Mouse (Mus musculus): ENCODE results near the gene Smarcc1.

Gene Smarcc1

DNA sequence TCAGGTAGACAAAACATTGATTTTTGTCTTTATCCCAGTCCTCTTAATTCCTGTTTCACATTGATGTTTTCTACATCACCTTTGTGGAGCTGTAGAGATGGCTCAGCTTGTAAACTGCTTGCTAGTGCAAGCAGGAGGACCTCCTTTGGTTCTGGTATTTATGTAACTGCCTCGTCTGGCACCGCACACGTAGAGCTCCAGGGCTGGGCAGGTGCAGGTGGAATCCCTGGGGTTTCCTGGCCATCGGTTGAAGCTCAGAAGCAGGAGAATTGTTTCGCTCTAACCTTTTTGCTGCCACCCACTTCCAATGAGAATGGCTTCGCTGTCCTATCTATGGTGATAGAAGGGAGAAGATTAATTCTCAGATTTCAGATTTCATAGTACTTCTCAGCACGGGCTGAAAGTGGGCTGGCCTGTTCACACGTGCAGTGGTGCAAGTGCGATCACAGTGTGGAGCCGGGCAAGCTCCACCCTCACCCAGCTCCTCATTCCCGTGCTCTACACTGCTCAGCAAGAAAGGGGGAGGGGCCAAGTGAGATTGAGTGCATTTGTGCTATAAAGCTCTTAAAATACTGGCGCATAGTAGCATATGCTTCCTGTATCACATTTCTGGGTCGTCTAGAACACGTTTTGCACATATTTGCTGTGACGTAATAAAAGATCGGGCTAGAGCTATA is 113.0 kb downstream of the Smarcc1 start:
- no peak for DNase-seq (ENCODE audit: low spot score in 2 of 2)

DNA sequence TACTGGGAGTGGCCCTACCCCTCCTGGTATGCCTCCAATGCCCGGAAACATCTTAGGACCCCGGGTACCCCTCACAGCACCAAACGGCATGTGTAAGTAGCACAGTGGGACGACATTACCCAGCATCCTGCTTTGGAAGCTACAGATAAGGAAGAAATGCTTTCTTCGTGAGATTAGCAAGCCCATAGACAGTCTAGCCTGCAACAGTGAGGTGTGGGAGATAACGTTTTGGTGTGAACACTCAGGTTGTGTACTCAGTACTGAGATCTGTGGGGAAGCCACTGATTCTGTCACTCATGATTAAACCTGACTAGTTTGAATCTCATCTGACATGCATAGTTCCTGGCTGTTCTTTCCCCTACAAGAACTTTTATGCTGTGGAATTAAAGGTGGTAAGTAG is 117.5 kb downstream of the Smarcc1 start:
- no peak for DNase-seq (ENCODE audit: low spot score in 2 of 2)

DNA sequence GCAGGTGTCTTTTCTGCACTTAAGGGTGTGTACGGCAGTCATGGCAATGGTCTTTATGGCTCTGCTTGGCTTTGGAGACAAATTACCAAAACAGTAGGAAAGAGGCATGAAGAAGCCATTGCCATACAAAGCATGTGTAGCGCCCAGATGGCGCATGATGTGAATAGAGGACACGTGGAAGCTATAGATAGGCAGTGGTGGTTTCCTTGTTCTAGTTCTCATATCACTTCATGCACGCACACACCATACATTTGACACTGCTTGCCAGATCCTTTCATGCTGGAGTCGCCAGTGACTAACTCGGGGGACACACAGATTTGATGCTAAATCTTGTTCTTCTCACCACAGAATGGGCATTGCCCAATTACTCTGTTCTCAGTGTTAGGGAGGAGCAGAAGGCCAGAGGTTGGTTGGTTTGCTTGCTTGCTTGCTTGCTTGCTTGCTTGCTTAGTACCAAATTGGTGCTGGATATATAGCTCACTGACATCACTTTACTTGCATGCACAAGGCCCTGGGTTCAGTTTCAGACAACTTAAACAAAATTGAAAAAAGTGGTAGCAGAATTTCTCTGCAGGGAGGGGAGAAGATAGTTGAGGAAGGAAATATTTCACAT is 125.8 kb downstream of the Smarcc1 start, which contains the start of gene Cspg5:
Gene Cspg5, plus strand, starts transcription at position 563 of the 613 bp plus-strand sequence.
- no peak for DNase-seq (ENCODE audit: low spot score in 2 of 2)

DNA sequence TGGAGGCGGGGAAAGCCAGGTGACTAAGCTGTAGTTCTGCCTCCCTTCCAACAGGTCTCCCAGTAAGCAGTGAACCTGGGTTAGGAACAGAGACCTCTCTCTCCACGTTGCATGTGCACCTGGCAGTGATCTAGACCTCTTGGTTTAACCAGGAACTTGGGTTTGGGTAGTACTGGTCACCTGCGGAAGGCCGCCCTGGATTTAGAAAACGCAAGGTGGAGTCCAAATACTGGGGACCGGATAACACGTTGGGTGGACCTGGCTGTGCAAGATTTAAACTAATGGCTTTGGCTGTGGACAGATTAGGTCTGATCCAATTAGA is 127.0 kb downstream of the Smarcc1 start:
- no peak for DNase-seq (ENCODE audit: low spot score in 2 of 2)

DNA sequence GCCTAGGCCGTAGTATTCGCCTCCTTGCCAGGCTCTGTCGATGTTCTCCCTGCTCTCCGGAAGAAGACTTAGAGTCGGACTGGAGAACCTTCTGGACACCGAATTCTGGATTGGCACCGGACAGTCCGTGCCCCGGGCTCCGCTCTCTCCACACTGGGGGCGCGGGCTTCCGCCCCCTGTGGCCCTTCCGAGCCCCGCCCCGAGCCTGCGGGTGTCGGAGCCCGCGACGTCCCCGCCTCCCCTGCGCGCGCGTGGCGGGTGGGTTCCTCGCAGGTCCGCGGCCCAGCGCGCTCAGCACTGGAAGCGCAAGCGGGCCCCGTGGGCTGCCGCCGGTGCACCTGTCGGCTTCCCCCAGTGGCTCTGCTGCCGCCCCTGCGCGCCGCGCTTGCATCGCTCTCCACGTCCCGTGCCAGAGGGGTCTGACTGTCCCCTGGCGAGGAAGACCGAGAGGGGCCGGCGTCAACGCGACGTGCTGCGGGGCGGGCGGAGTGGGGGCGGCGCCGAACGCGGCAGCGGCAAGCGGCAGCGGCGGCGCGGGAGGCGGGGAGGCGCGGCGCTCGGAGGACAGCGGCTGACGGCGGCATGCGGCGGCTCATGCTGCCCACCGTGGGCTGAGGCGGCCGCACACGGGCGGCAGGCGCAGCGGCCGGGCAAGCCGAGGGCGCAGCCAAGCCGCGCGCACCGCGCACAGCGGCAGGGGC is 127.5 kb downstream of the Smarcc1 start:
- peak; percentile 75 to 76 for DNase-seq (ENCODE audit: low spot score in 2 of 2)

DNA sequence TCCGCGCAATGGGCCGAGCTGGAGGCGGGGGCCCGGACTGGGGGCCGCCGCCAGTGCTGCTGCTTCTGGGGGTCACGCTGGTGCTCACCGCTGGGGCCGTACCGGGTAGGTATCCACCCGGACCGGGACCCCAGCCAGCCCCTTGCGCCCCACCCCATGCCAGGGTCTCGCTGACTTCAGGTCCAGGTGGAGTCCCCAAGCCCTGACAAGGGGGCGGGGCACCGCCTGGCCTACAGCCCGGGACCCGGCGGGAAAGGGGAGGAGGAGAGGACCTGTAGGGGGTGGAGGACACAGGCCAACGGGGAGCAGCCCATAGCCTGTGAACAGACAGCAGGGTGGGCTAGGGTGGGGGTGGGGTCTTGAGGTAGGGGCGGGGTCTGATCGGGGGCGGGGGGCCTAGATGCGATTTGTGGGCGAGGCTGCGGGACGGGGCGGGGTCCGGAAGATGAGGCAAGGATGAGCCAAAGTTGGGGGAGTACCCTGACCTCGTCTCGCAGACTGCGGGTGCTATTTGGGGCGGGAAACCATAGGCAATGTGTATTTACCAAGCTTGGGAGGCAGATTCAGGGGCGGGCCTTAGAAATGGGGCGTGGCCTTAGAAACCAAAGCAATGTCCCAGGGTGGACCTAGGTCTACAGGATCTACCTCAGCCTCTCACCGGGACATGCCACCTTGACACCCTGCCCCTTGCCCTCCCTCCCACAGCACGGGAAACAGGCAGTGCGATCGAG is 128.2 kb downstream of the Smarcc1 start:
- peak; percentile 59 to 74 for DNase-seq (ENCODE audit: low spot score in 2 of 2)

DNA sequence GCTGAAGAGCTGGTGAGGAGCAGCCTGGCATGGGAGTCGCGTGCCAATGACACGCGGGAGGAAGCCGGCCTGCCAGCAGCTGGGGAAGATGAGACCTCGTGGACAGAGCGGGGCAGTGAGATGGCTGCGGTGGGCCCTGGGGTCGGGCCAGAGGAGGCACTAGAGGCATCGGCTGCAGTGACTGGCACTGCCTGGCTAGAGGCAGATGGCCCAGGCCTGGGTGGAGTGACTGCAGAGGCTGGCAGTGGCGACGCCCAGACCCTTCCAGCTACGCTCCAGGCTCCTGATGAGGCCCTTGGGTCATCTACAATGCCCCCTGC is 128.8 kb downstream of the Smarcc1 start:
- no peak for DNase-seq (ENCODE audit: low spot score in 2 of 2)

DNA sequence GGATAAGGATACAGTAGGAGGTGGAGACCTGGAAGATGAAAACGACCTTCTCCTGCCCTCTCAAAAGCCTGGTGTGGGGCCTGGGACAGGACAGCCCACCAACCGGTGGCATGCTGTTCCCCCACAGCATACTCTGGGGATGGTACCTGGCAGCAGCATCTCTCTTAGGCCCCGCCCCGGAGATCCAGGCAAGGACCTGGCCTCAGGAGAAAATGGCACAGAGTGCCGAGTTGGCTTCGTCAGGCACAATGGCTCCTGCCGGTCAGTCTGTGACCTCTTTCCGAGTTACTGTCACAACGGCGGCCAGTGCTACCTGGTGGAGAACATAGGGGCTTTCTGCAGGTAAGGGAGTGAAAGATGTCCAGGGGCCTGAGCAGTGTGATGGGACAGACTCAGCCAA is 129.5 kb downstream of the Smarcc1 start:
- no peak for DNase-seq (ENCODE audit: low spot score in 2 of 2)

DNA sequence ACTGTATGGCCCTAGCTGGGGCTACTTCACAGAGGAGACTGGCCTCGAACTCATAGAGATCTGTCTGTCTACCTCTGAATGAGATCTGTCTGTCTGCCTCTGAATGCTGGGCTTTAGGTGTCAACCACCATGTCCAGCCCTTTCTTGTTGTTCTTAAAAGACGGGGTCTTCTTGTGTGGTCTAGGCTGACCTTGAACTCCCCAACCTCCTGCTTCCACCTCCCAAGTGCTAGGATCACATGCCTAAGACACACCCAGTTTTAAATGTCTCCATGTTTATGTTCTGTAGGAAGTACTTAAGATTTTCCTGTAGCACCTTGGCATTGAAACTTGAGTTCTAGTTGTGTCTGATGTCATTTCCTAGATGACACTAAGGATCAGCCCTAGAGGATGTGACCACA is 131.4 kb downstream of the Smarcc1 start:
- DNase-seq (ENCODE audit: low spot score in 2 of 2) = no peak

DNA sequence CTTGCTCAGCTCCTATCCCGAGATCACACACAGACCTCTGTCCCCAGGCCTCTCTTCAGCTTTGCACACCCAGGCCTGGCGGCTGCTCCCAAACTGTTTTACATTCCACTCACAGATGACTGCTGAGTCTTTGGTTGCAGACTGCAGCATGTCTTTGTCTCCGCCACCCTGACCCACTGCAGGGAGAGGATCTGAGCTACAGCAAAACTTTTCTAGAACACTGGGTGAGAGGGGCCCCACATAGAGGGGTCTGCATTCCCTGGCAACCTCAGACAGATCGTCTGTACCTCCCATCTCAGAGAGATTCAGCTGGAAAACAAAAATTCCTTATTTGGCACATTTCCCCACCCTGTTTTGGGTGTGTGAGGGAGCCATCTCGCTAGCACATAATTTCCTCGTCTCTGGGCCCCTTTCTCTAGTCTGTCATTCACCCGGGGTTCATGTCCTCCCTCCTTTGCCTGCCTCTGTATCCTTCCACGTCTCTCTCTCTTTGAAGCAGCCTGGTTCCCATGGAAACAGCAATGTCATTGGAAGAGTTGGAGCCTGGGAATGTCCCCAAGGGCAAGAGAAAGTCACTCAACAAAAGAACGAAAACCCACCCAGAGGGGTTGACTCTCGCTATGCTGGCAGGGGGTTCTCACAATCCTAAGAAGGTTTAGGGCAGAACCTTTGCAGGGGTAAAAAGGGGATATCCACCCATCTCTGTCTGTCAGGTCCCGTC is 132.5 kb downstream of the Smarcc1 start:
- DNase-seq (ENCODE audit: low spot score in 2 of 2) = peak; percentile 46 to 62

DNA sequence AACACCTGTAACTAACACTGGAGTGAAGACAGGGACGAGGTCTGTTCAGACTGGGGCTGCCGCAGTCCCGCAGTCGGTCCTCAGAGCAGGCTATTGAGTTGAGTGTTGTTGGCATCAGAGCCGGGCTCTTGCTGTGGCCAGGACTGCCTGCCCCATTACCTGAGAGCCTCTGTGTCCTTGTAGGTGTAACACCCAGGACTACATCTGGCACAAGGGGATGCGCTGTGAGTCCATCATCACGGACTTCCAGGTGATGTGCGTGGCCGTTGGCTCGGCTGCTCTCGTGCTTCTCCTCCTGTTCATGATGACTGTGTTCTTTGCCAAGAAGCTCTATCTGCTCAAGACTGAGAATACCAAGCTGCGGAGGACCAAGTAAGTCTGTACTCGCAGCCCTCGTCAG is 133.3 kb downstream of the Smarcc1 start:
- DNase-seq (ENCODE audit: low spot score in 2 of 2) = peak in 1 of 2 experiments; percentile 46

DNA sequence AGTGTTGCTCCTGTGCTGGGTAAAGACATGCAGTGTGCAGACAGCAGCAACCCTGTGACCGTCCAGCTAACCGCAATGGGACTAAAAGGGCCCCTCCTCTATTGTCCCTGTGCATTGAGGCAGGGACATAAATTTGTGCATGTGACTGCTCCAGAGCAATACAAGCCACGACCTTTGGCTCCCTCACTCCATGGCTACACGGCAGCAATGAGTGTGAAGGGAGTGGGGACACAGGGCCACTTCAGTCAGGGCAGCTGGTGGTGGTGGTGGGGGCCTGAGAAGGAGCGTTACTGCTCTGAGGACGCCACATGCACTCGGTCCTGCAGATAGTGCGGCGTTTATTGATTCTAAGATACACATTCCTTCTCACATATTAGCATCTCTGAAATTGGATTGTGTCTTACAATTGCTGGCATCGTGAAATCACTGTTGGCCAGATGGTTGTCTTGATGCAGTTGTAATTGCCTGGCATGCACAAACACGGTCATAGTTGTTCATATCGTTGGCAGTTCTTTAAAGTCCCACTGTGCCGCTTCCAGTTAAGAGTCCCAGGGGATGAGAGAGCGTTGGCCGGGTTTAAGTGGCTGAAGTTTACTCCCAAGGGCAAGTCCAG is 138.0 kb downstream of the Smarcc1 start:
- no peak for DNase-seq (ENCODE audit: low spot score in 2 of 2)

DNA sequence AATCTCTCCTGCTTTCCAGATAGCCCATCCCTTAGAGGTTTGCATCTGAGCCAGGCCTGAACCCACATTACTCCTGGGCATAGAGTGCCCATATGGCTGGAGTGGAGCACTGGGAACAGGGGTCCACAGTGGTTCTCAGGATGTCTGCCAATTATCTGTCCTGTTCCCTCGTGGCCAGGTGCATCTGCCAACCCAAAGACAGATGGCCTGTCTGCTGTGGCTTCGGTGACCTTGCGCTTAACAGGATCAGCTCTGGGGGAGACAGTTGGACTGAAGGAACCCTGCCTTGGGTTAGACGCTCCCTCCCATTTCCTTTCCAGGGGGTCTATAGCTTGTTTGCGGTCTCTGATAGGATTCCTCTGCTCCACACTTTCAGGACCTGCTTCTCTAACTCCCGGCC is 141.1 kb downstream of the Smarcc1 start:
- DNase-seq (ENCODE audit: low spot score in 2 of 2) = no peak

DNA sequence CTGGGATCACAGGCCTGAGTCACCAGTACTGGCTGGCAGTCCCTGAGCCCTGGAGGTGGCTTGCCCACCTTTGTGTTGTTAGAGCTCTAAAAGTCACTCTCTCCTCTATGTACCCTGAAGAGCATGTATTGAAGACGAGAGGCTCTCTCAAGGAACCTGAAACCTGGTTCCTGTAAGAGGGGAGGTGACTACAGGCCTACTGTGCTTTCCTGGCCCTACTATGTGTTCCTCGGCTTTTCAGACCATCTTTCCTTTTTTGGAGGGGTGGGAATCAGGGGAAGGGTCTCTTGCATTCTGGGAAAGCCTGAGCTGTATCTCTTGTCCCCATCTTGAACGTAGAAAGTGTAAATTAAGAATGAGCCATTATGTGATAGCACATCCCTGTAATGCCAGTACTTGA is 141.6 kb downstream of the Smarcc1 start:
- DNase-seq (ENCODE audit: low spot score in 2 of 2) = no peak

DNA sequence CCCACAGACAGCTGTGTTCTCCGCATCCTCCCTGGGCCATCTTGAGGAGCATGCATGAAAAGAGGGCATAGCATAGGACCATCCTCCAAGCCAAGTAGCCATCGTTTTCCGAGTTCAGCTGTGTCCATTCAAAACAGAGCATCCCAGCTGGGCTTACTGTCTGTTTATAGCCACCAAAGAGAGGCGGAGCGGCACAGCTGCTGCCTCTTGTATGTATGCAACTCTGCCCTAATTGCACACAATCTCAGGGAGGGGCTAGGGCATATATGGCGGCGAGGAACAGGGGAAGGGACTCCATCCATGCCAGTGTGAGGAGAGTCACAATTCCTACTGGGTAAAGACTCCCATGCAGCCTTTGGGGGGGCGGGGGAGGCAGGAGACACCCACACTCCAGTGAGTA is 145.7 kb downstream of the Smarcc1 start:
- DNase-seq (ENCODE audit: low spot score in 2 of 2) = no peak

DNA sequence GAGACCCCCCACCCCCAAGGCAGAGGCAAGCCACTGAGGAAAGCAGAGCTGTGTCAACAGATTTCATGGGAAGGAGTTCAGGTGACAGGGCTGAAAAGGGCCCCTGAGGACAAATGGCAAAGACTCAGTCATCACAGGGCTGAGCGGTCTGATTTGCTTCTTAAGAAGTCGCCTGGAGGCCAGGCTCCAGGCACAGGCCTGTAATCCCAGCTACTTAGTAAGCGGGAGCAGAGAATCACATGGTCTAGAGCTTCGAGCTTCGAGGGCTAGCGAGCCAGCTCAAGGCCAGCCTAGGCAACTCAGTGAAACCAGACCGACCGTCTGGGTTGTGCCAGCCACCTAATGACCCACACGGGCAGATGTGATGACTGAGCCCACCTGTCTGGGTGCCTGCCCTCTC is 147.5 kb downstream of the Smarcc1 start:
- DNase-seq (ENCODE audit: low spot score in 2 of 2) = no peak

DNA sequence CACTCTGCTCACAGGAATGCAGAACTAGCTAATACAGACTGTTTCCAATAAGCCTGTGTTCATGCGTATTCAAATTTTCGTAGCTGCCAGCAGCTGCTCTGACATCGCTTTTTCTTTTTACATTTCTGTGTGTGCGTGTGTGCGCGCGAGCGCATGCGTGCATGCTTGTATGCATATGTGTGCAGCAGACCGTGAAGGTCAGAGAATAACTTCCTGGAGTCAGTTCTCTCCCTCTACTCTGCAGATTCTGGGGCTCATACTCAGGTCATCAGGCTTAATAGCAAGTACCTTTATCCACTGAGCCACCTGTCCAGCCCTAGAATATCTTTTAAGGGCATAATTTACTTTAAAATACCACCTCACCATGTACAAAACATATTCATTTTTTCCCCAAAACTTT is 150.9 kb downstream of the Smarcc1 start:
- no peak for DNase-seq (ENCODE audit: low spot score in 2 of 2)

DNA sequence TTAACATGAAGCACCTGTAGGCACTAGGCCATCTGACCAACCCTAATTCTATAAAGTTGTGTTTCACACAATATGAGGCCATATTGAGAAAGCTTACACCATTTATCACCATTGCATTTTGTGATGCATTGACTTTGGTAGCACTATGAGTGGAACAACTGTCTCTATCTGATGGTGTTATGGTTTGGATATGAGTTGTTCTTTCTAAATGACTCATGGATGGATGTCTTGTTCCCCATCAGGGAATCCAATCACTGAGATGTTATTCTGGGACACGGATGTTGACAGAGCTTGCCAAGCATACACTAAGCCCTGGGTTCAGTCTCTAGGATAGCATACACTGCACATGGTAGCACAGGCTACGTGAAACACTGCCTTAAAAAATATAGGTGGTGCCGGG is 154.8 kb downstream of the Smarcc1 start:
- no peak for DNase-seq (ENCODE audit: low spot score in 2 of 2)

DNA sequence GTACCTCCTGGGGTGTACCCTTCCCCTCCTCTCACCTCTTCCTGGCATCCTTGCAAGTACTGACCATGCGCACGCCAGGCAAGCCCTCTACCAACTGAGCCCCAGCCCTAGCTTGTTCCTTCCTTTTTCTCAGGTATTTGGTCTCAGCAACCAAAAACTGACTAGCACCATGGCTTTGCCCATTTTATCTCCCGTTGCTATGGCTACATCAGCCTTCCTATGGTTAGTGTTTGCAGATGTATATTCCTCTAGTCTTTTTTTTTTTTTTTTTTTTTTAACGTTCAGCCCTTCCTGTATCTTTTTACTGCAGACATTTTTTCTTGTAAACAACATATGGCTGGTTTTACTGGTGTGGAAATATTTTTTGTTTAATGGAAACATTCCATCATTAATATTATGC is 156.0 kb downstream of the Smarcc1 start:
- peak in 1 of 2 experiments; percentile 19 for DNase-seq (ENCODE audit: low spot score in 2 of 2)

DNA sequence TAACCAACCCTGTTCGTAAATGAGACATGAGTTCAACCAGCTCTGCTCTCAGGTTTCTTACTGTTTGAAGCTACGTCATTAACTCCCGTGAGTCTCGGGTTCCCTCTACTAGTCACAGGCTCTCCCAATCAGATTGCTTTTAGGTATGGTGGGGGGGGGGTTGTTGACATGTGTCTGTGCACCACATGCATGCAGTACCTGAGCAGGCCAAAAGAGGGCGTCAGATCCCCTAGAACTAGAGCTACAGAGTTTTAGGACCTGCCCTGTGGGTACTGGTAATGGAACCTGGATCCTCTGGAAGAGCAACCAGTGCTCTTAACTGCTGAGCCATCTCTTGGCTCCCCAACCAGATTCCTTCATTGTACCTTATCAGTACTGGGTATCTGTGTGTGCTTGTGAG is 158.4 kb downstream of the Smarcc1 start:
- DNase-seq (ENCODE audit: low spot score in 2 of 2) = no peak

DNA sequence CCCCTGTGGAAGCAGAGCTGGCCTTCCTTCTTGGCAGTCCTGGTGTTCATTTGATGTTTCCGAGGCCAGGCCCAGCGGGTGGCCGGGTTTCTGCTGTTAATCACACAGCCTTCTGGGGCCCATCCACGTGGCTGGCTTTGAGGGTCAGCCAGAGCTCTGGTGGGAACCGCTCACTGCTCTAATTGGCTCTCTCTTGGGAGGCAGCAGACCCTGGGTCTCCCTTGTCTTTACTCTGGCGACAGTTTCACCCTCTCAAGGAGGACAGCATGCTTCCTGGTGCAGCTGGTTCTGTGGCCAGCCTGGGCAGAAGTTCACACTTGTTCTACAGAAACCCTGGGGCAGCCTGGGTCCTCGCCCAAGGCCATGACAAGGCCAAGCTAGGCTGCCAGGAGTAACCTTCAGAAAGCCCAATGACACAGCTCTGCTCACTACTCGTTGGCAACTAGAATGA is 159.9 kb downstream of the Smarcc1 start:
- peak; percentile 18 to 63 for DNase-seq (ENCODE audit: low spot score in 2 of 2)

Data from right cerebral cortex, adult 2 months (tissue).